Mouse (Mus musculus): Measurements from ENCODE around the gene Ccdc170. TPM values are rescaled to one million over a fixed set of nuclear protein-coding genes. Genes with fewer than 3 reads are reported as not detected.
"Not testable (repeated sequence)": the region's sequence is repeated elsewhere in the genome, so short reads cannot be mapped to it uniquely, and the experiment has no call there.

Gene Ccdc170
- polyA plus RNA-seq, 1 experiment from 2014 or later, result not detected

GRCm38 (mm10) chr10:4598916-4599315, 116.6 kb downstream of the Ccdc170 start:
- Histone ChIP-seq H3K36me3 (ENCODE audit: control insufficient read depth, insufficient read depth) (no peaks in the 10 kb centered on the region), H3K9me3 (replicated peaks; ENCODE audit: control insufficient read depth, low read length) (peaks cover 2% of the 10 kb centered on the region; the same call in 1 of the 2 replicates), H3K27ac (ENCODE audit: low read length) (no peak overlapping the region), H3K4me3 (ENCODE audit: low read depth, low read length) (no peak overlapping the region), H3K4me1 (ENCODE audit: control insufficient read depth, low read depth, low read length) (no peaks in the 10 kb centered on the region), H3K9ac (ENCODE audit: low read depth, low read length) (no peak overlapping the region), H3K4me2 (ENCODE audit: low read depth, low read length) (no peak overlapping the region), H3K27me3 (ENCODE audit: control insufficient read depth, insufficient read depth, low read depth, low read length) (no peaks in the 10 kb centered on the region)
- WGBS (ENCODE audit: insufficient replicate concordance), result 76% methylated on average over 12 of the region's 12 CpGs
- ATAC-seq (ENCODE audit: low read depth), result no peak

- Histone ChIP-seq H3K9me3 (replicated peaks; ENCODE audit: control insufficient read depth, low read length) (peaks cover 2% of the 10 kb centered on the region; the same call in 1 of the 2 replicates), H3K4me1 (ENCODE audit: control insufficient read depth, low read depth, low read length) (no peaks in the 10 kb centered on the region), H3K27ac (ENCODE audit: low read length) (no peak overlapping the region), H3K27me3 (ENCODE audit: control insufficient read depth, insufficient read depth, low read depth, low read length) (no peaks in the 10 kb centered on the region), H3K4me3 (ENCODE audit: low read depth, low read length) (no peak overlapping the region), H3K36me3 (ENCODE audit: control insufficient read depth, insufficient read depth) (no peaks in the 10 kb centered on the region), H3K9ac (ENCODE audit: low read depth, low read length) (no peak overlapping the region), H3K4me2 (ENCODE audit: low read depth, low read length) (no peak overlapping the region)
- ATAC-seq (ENCODE audit: low read depth), result no peak
- WGBS (ENCODE audit: insufficient replicate concordance), result 65% methylated on average over 4 of the region's 4 CpGs
Measured at GRCm38 (mm10) chr10:4599591-4599990, 117.3 kb downstream of the Ccdc170 start.

- H3K27ac ChIP-seq (ENCODE audit: low read length), result no peak overlapping the region
- H3K4me1 ChIP-seq (ENCODE audit: control insufficient read depth, low read depth, low read length), result no peaks in the 10 kb centered on the region; the same call in none of the 2 replicates
- H3K36me3 ChIP-seq (ENCODE audit: control insufficient read depth, insufficient read depth), result no peaks in the 10 kb centered on the region
- no peak overlapping the region for H3K9ac ChIP-seq (ENCODE audit: low read depth, low read length)
- no peak overlapping the region for H3K4me2 ChIP-seq (ENCODE audit: low read depth, low read length)
- ATAC-seq (ENCODE audit: low read depth), result no peak
- no peaks in the 10 kb centered on the region for H3K27me3 ChIP-seq (ENCODE audit: control insufficient read depth, insufficient read depth, low read depth, low read length)
- 30% methylated on average over 2 of the region's 2 CpGs for WGBS (ENCODE audit: insufficient replicate concordance)
- peaks cover 2% of the 10 kb centered on the region; the same call in 1 of the 2 replicates for H3K9me3 ChIP-seq (replicated peaks; ENCODE audit: control insufficient read depth, low read length)
- H3K4me3 ChIP-seq (ENCODE audit: low read depth, low read length), result no peak overlapping the region
Measured at GRCm38 (mm10) chr10:4600796-4601474, 118.6 kb downstream of the Ccdc170 start.

GRCm38 (mm10) chr10:4601612-4602011, 119.3 kb downstream of the Ccdc170 start:
- not testable (repeated sequence) for H3K9ac ChIP-seq (ENCODE audit: low read depth, low read length); H3K4me3 ChIP-seq (ENCODE audit: low read depth, low read length); ATAC-seq (ENCODE audit: low read depth); H3K27me3 ChIP-seq (ENCODE audit: control insufficient read depth, insufficient read depth, low read depth, low read length); H3K36me3 ChIP-seq (ENCODE audit: control insufficient read depth, insufficient read depth); H3K4me2 ChIP-seq (ENCODE audit: low read depth, low read length); H3K4me1 ChIP-seq (ENCODE audit: control insufficient read depth, low read depth, low read length); H3K27ac ChIP-seq (ENCODE audit: low read length); H3K9me3 ChIP-seq (replicated peaks; ENCODE audit: control insufficient read depth, low read length)

- no peak overlapping the region for H3K4me2 ChIP-seq (ENCODE audit: low read depth, low read length)
- no peak for ATAC-seq (ENCODE audit: low read depth)
- H3K36me3 ChIP-seq (ENCODE audit: control insufficient read depth, insufficient read depth), result no peaks in the 10 kb centered on the region
- H3K27ac ChIP-seq (ENCODE audit: low read length), result no peak overlapping the region
- H3K9me3 ChIP-seq (replicated peaks; ENCODE audit: control insufficient read depth, low read length), result peaks cover 2% of the 10 kb centered on the region; the same call in 1 of the 2 replicates
- H3K27me3 ChIP-seq (ENCODE audit: control insufficient read depth, insufficient read depth, low read depth, low read length), result no peaks in the 10 kb centered on the region
- no peaks in the 10 kb centered on the region; the same call in none of the 2 replicates for H3K4me1 ChIP-seq (ENCODE audit: control insufficient read depth, low read depth, low read length)
- no peak overlapping the region for H3K4me3 ChIP-seq (ENCODE audit: low read depth, low read length)
- H3K9ac ChIP-seq (ENCODE audit: low read depth, low read length), result no peak overlapping the region
- WGBS (ENCODE audit: insufficient replicate concordance), result 62% methylated on average over 4 of the region's 4 CpGs
Measured at GRCm38 (mm10) chr10:4602466-4602865, 120.2 kb downstream of the Ccdc170 start.

- peaks cover 2% of the 10 kb centered on the region; the same call in 1 of the 2 replicates for H3K9me3 ChIP-seq (replicated peaks; ENCODE audit: control insufficient read depth, low read length)
- H3K9ac ChIP-seq (ENCODE audit: low read depth, low read length), result no peak overlapping the region
- WGBS (ENCODE audit: insufficient replicate concordance), result 44% methylated on average over 4 of the region's 4 CpGs
- no peaks in the 10 kb centered on the region; the same call in none of the 2 replicates for H3K4me1 ChIP-seq (ENCODE audit: control insufficient read depth, low read depth, low read length)
- peak overlapping the region; percentile 49 for H3K27ac ChIP-seq (ENCODE audit: low read length)
- no peaks in the 10 kb centered on the region for H3K27me3 ChIP-seq (ENCODE audit: control insufficient read depth, insufficient read depth, low read depth, low read length)
- ATAC-seq (ENCODE audit: low read depth), result peak; percentile 91
- H3K4me3 ChIP-seq (ENCODE audit: low read depth, low read length), result no peak overlapping the region
- no peak overlapping the region for H3K4me2 ChIP-seq (ENCODE audit: low read depth, low read length)
- no peaks in the 10 kb centered on the region for H3K36me3 ChIP-seq (ENCODE audit: control insufficient read depth, insufficient read depth)
Measured at GRCm38 (mm10) chr10:4604527-4605209, 122.4 kb downstream of the Ccdc170 start.

GRCm38 (mm10) chr10:4610234-4610633, 127.9 kb downstream of the Ccdc170 start:
- H3K9me3 ChIP-seq (replicated peaks; ENCODE audit: control insufficient read depth, low read length), result no peaks in the 10 kb centered on the region
- H3K4me1 ChIP-seq (ENCODE audit: control insufficient read depth, low read depth, low read length), result no peaks in the 10 kb centered on the region; the same call in none of the 2 replicates
- no peak overlapping the region for H3K27ac ChIP-seq (ENCODE audit: low read length)
- no peaks in the 10 kb centered on the region for H3K36me3 ChIP-seq (ENCODE audit: control insufficient read depth, insufficient read depth)
- H3K27me3 ChIP-seq (ENCODE audit: control insufficient read depth, insufficient read depth, low read depth, low read length), result no peaks in the 10 kb centered on the region
- no peak overlapping the region for H3K4me3 ChIP-seq (ENCODE audit: low read depth, low read length)
- ATAC-seq (ENCODE audit: low read depth), result no peak
- H3K9ac ChIP-seq (ENCODE audit: low read depth, low read length), result no peak overlapping the region
- WGBS (ENCODE audit: insufficient replicate concordance), result 62% methylated on average over 2 of the region's 2 CpGs
- no peak overlapping the region for H3K4me2 ChIP-seq (ENCODE audit: low read depth, low read length)

- Histone ChIP-seq H3K4me2 (ENCODE audit: low read depth, low read length) (peak within 1 kb of the TSS; percentile 36), H3K27me3 (ENCODE audit: control insufficient read depth, insufficient read depth, low read depth, low read length) (no peaks in the 10 kb centered on the region), H3K9ac (ENCODE audit: low read depth, low read length) (peak within 1 kb of the TSS; percentile 1), H3K36me3 (ENCODE audit: control insufficient read depth, insufficient read depth) (no peaks in the 10 kb centered on the region), H3K27ac (ENCODE audit: low read length) (no peak within 1 kb of the TSS), H3K4me1 (ENCODE audit: control insufficient read depth, low read depth, low read length) (no peaks in the 10 kb centered on the region; the same call in 1 of the 2 replicates), H3K4me3 (ENCODE audit: low read depth, low read length) (peak within 1 kb of the TSS; percentile 47), H3K9me3 (replicated peaks; ENCODE audit: control insufficient read depth, low read length) (no peaks in the 10 kb centered on the region)
- 19% methylated on average over 13 of the region's 13 CpGs for WGBS (ENCODE audit: insufficient replicate concordance)
- ATAC-seq (ENCODE audit: low read depth), result no peak
Measured at GRCm38 (mm10) chr10:4611386-4612155, 129.3 kb downstream of the Ccdc170 start, which contains the start of gene Esr1. Esr1 (plus strand) TSS chr10:4611593.
